Mouse (Mus musculus) erythroblast, embryonic 14.5 days (primary cell): Measurements from ENCODE around the gene Rreb1. TPM values are rescaled to one million over a fixed set of nuclear protein-coding genes. Genes with fewer than 3 reads are reported as not detected.

Source experiments
- H3K27me3 ChIP-seq: 2 replicates; pipeline ENCODE4 v1.6.1; 2012; ENCODE audit warnings: inconsistent platforms; ENCODE audit not compliant: control insufficient read depth
- H3K36me3 ChIP-seq: 2 replicates; pipeline ENCODE4 v1.6.1; 2012; ENCODE audit warnings: mild to moderate bottlenecking, inconsistent platforms; ENCODE audit not compliant: control insufficient read depth
- H3K4me1 ChIP-seq: 2 replicates; pipeline ENCODE4 v1.6.1; 2012; ENCODE audit warnings: inconsistent platforms; ENCODE audit not compliant: control insufficient read depth
- H3K4me3 ChIP-seq: replicated peaks from 2 replicates; pipeline ENCODE3; 2012; ENCODE audit warnings: moderate library complexity, mild to moderate bottlenecking, inconsistent platforms
- H3K9me3 ChIP-seq: 2 replicates; pipeline ENCODE4 v1.6.1; 2012; ENCODE audit warnings: low read length, inconsistent platforms, mixed read lengths; ENCODE audit not compliant: control insufficient read depth
- GATA1 ChIP-seq: IDR thresholded peaks from 2 replicates; pipeline ENCODE4 v1.6.1; 2012; ENCODE audit warnings: low read length, inconsistent platforms, mixed read lengths
- TAL1 ChIP-seq: IDR thresholded peaks from 3 replicates; pipeline ENCODE4 v1.6.1; 2012; ENCODE audit warnings: low read length, inconsistent platforms, mixed read lengths
- polyA plus RNA-seq: library from polyadenylated mRNA; stranded (reverse); fragments of >175 nt; gene quantifications from 2 replicates; pipeline ENCODE4 v1.2.3, GENCODE M21; 2012

The Rreb1 gene
- polyA plus RNA-seq, 1 experiment, result 0.60 TPM

DNA sequence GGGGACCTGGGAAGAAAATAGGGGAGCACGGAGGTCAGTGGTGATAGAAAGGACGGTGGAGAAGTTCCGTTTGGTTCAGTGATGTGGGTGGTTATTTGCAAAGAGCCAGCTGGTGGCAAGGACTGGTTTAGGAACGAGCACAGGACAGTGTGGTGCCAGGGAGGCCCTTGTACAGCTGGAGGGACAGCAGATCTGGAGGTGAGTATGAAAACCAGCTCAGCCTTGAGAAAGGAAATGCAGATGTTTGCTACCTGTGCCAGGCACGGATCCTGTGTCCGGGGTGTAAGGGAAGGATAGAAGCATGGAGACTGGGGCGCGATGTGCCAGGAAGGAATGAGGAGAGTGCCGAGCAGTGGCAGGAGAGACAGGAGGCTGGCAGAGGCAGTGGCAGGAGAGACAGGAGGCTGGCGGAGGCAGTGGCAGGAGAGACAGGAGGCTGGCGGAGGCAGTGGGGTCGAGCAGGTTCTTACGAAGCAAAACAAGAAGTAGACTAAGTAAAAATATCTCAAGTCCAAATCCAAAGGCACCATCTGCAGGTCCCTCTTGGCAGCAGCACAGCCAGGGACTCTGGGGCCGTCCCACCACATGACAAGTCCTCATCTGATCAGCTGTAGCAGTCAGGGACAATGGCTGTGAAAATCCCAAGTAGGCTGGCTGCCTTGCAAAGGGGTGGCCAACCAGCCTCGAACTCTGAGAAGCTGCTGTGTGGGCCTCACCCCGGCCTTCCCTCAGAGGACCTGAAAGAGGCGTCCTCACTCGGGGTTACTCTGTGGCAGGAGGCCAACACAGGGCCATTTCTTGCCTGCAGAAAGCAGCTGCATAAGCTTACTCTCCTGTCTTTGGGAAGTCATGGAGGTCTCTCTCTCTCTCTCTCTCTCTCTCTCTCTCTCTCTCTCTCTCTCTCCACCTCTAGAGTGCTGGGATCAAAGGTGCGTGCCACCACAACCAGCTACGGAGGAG, 186.2 kb downstream of the Rreb1 start:
- Histone ChIP-seq H3K27me3 (no peaks in the 10 kb centered on the region), H3K9me3 (peaks cover under 1% of the 10 kb centered on the region; the same call in 1 of the 2 replicates), H3K4me1 (peaks cover 65% of the 10 kb centered on the region), H3K36me3 (no peaks in the 10 kb centered on the region), H3K4me3 (peak overlapping the region; percentile 65)
- TF ChIP-seq GATA1, result no peak
- TF ChIP-seq TAL1, result no peak

DNA sequence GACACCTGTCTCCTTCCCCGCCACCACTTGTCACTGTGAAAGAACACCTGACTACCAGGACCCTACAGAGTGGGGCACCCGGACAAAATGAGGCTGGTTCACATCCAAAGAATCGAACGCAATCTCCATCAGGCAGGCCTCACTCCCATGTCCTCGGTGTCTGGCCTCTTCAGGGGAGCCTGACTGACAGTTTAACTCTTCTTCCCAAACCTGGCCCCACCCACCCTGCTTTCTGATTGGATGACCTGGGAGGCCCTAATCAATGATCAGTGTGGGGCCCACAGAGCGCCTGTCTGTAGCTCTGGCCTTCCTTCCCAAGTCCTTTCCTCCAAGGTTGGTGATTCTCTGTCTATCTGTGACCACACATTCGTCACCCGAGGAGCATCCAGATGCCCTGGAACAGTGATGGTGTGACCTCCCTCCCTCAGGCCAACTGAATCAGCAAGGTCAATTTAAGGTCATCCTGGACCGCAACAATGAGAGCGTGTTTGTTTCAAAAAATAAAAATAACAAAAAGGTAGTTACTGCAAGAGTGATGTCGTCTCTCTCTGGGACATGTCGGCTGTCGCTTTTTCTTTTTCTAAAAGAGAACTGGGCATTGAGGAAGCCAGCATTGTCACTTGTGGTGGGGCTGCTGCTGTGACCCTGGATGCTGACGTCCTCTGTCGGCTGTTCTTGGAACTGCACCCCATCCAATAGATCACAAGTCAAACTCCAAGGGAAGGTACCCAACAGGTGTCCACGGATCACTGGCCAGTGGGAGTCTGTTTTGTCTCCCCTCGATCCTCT, 187.1 kb downstream of the Rreb1 start:
- H3K9me3 ChIP-seq, result no peaks in the 10 kb centered on the region
- peak overlapping the region; percentile 56 for H3K4me3 ChIP-seq
- H3K4me1 ChIP-seq, result peaks cover 62% of the 10 kb centered on the region
- H3K36me3 ChIP-seq, result 0 out of 2 replicates have a peak, but pooled peaks cover 2% of the 10 kb centered on the region
- no peak for TF ChIP-seq TAL1
- TF ChIP-seq GATA1, result no peak; the same call in 1 of the 2 replicates
- no peaks in the 10 kb centered on the region for H3K27me3 ChIP-seq

DNA sequence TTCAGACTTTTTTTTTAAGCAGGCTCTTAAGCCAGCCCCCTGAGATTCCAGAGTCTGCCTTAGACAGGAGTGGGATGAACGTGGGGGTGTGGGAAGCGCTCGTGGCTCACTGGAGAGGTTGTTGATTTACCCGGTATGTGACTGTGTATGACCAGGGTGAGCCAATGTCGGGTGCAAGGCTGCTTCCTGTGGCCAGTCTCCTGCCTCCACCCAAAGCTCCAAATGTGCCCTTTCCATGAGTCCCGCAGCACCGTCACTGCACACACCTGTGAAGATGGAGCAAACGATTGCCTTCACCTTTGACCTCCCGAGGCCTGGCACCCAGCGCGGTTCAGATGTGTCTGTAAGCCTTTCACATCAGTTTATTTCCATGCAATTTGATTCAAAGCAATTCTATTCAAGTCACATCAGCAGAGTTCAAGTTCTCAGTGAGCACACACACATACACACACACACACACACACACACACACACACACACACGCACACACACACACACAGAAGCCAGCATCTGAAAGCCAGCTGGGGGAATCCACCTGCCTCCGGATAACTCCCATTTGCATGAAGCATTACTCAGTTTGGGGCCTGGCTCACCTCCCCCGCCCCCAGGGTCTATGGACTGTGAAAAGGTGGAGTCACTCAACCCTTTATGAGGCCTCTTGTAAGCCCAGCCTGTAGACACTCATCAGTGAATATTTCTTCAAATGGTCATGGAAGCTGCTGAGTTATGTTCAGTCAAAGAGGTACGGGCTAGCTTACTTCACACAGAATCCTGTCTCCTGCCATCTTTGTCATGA, 188.3 kb downstream of the Rreb1 start:
- H3K9me3 ChIP-seq, result no peaks in the 10 kb centered on the region
- TF ChIP-seq GATA1 (no peak), TAL1 (no peak)
- no peak overlapping the region for H3K4me3 ChIP-seq
- peaks cover 6% of the 10 kb centered on the region for H3K36me3 ChIP-seq
- peaks cover 64% of the 10 kb centered on the region for H3K4me1 ChIP-seq
- H3K27me3 ChIP-seq, result no peaks in the 10 kb centered on the region

DNA sequence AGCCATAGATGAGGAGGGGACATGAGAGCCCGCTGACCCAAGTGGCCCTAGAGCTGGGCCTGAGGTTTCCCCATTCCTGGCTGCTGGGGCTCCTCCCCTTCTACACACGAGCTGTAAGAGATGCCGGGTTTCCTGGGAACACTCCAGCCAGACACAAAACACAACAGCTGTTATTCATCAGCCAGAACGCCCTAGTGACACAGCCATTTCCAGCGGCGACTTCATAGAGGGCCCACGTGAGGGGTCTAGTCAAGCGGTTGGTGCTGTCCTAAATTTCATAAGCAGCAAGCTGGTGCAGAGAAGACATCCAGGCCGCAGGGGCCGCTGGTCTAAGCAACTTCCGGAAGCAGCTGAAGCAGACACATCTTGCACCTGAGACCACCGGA, 188.8 kb downstream of the Rreb1 start:
- TF ChIP-seq TAL1 (no peak), GATA1 (no peak)
- Histone ChIP-seq H3K9me3 (no peaks in the 10 kb centered on the region), H3K4me1 (peaks cover 61% of the 10 kb centered on the region), H3K27me3 (no peaks in the 10 kb centered on the region), H3K4me3 (no peak overlapping the region), H3K36me3 (peaks cover 11% of the 10 kb centered on the region)

DNA sequence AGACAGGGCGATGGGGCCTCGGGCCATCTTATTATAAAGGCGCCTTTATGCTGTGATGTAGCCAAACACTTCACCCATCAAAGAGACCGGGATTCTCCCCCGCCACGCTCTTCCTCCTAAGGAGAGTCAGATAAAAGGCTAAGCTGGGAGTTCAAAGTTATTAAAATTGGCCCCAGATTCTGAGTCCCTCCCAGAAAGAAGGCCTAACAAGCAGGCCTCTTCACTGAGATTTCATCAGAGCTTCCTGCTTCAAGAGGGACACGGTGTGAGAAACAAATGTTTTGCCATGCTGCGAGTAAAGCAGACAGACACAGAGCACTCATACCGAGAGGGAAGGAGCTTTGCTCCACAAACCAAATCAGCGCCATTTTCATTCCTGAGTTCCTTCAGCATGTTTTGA, 189.4 kb downstream of the Rreb1 start:
- Histone ChIP-seq H3K9me3 (no peaks in the 10 kb centered on the region), H3K36me3 (peaks cover 15% of the 10 kb centered on the region), H3K4me1 (peaks cover 57% of the 10 kb centered on the region), H3K27me3 (no peaks in the 10 kb centered on the region), H3K4me3 (no peak overlapping the region)
- TF ChIP-seq TAL1, result no peak
- TF ChIP-seq GATA1, result no peak

DNA sequence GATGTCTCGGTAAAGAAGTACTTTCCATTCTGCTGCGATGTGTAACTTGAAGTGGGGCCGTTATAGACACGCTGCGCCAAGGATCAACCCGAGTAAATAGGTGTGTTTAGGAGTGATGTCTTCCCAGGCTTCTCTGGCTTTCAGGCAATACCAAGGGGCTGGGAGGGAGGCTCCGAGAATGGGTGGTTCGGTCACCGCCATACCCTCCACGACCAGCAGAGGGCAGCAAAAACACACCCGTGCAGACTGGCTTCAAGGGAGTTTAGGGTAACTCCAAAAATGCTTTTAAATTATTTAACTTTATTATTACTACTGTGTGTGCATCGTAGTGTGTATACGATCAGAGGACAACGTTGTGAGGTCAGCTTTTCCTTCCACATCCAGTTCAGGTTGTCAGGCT, 191.1 kb downstream of the Rreb1 start:
- Histone ChIP-seq H3K4me3 (no peak overlapping the region), H3K9me3 (no peaks in the 10 kb centered on the region), H3K27me3 (no peaks in the 10 kb centered on the region), H3K36me3 (peaks cover 28% of the 10 kb centered on the region), H3K4me1 (peaks cover 40% of the 10 kb centered on the region)
- TF ChIP-seq TAL1 (no peak), GATA1 (no peak)

DNA sequence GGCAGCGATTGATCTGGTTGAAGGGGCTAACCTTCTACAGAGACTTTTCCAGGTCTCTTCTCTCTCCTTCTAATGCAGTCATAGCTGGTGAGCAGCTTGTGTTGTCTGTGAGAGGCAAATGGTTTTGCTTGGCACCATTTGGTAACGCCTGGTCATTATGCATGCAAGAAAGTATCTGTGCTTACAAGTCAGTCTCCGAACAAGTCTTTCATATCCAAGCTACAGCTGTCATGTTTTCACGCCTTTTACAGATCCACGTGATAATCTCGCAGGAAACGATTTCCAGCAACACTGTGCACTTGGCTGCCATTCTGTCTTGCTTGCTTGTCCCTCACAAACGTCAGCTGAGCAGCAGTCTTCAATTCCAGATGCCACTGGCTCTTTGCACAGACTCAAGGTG, 191.8 kb downstream of the Rreb1 start:
- Histone ChIP-seq H3K9me3 (no peaks in the 10 kb centered on the region), H3K4me3 (no peak overlapping the region), H3K4me1 (peaks cover 33% of the 10 kb centered on the region), H3K36me3 (peaks cover 31% of the 10 kb centered on the region), H3K27me3 (no peaks in the 10 kb centered on the region)
- TF ChIP-seq GATA1 (no peak), TAL1 (no peak)

DNA sequence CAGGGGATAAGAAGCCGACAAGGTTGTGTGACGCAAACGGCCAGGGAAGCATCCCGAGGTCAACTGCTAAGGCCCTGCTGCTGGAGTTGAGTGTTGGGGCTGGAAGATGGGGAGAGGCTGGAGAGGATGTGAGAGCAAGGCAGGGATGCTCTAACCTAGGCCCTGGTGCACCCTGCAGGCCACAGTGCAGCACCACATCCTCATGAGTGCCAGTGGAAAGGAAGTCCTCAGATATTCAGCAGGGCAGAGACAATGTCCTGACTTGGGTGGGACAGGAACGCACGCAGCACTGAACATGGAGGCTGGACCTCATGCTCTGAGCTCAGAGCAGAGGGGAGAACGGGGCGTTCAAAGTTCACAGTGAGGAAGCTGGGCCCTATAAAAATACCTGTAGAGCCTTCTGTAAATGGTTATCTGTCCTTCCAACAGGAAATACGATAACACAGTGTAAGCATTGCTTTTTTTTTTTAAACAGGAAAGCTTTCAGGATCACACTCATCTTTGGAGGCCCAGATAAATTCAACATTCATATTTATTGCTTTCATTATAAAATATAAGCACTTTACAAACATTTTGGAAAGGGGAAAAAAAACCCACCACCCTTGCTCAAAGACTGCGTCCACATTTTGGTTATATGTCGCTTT, 192.8 kb downstream of the Rreb1 start:
- TF ChIP-seq GATA1, result no peak
- no peak for TF ChIP-seq TAL1
- H3K4me3 ChIP-seq, result no peak overlapping the region
- no peaks in the 10 kb centered on the region for H3K9me3 ChIP-seq
- peaks cover 40% of the 10 kb centered on the region for H3K36me3 ChIP-seq
- H3K27me3 ChIP-seq, result no peaks in the 10 kb centered on the region
- H3K4me1 ChIP-seq, result peaks cover 23% of the 10 kb centered on the region
